Mouse (Mus musculus) small intestine, adult 2 months (tissue): ENCODE measurements around the gene Sdcbp2.

ENCODE experiments used
- CTCF ChIP-seq: fragments of 200-500 bp; IDR thresholded peaks from 2 replicates; pipeline ENCODE4 v1.5.1; 2012; ENCODE audit warnings: low read depth, mild to moderate bottlenecking, control low read depth, inconsistent platforms, low read length, moderate library complexity, mixed read lengths; ENCODE audit not compliant: insufficient replicate concordance, insufficient read length; ENCODE audit errors: extremely low read depth
- POLR2A ChIP-seq: fragments of 200-500 bp; IDR thresholded peaks from 2 replicates; pipeline ENCODE4 v1.6.1; 2012; ENCODE audit warnings: low read depth, mild to moderate bottlenecking, control low read depth, inconsistent platforms, low read length, moderate library complexity

DNA sequence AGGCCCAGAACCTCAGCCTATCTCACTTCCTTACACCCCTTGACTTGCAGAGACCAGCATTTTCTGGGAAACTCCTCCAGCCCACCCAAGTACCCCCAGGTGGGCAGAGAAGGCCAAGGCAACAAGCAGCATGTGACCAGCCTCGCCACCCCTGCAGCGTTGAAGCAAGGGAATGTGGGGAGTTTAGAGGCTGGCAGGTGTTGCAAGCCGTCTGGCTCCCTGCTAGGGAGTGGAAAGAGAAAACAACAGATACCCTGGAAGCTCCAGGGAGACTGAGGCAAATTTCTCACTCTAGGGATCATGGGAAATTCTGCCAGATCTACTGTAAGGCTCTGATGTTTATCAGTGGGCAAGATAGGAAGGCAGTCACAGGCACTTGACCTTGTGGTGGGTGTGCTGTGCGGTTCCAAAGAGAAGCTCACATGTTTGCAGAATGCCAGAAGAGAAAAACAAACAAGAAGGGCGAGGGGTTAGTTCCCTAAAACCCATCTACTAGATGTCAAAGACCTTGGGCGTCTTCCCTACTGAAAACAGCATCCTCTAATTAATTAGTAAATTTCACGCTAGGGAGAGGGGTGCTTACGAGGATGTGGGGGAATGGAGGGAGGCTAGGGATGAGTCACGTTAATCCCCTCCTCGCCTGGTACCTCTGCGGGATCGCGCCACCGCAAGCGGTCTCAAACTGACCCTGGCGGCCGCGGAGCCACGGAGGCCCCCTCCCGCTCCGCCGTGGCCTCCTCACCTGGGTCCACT is 59.2 kb downstream of the Sdcbp2 start:
- TF ChIP-seq POLR2A (no peak), CTCF (no peak)
